Mouse (Mus musculus) ES-E14 (cell line): ENCODE results near the gene Mea1.

Source experiments
- CHD2 ChIP-seq: IDR thresholded peaks from 2 replicates; pipeline ENCODE4 v1.6.1; 2014; ENCODE audit warnings: mild to moderate bottlenecking, low read depth, low read length, inconsistent platforms
- HCFC1 ChIP-seq: IDR thresholded peaks from 2 replicates; pipeline ENCODE4 v1.6.1; 2012; ENCODE audit warnings: low read length, inconsistent platforms, borderline replicate concordance; ENCODE audit not compliant: insufficient read depth
- MAFK ChIP-seq: IDR thresholded peaks from 2 replicates; pipeline ENCODE4 v1.6.1; 2014; ENCODE audit warnings: mild to moderate bottlenecking, low read depth, low read length, inconsistent platforms; ENCODE audit not compliant: insufficient read depth
- ZC3H11A ChIP-seq: IDR thresholded peaks from 2 replicates; pipeline ENCODE4 v1.6.1; 2012; ENCODE audit warnings: low read depth, mild to moderate bottlenecking, inconsistent platforms, low read length, borderline replicate concordance
- ZNF384 ChIP-seq: IDR thresholded peaks from 2 replicates; pipeline ENCODE4 v1.6.1; 2012; ENCODE audit warnings: low read depth, low read length, inconsistent platforms

DNA sequence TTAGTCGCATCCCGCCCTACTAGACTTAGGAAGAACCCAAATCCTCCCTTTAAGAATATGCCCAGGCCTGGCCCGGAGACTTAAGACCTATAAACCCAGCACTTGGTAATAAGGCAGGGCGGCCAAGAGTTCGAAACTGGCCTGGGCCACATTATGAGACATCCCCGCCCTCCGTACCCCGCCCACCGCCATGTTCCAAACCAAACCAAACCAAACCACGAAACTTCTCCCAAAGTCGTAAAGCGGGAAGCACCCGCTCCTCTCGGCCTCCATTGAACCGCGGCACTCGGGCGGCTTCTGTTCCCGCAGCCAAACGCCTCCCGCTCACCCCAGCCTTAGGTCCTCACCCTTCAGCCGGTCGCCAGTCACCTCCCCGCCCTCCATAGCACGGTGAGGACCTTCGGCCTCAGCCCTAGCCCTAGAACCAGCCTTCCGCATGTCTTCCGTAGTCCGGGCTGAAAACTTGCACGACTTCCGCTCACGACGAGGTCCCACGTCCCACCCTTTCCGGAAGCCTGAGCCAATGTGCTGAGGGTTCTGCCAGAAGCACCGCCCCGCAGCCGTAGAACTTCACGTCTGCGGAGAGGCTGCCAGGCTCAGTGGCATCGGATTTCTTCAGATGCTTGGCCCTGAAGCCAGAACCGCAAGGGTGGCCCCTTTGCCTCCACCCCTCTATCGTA, 4.6 kb upstream of the Mea1 start, which contains the start of gene Rrp36:
- TF ChIP-seq CHD2 (no peak), MAFK (no peak), HCFC1 (no peak), ZNF384 (no peak), ZC3H11A (no peak)
